Mouse (Mus musculus): ENCODE results near the gene Capn7. TPM values are rescaled to one million over a fixed set of nuclear protein-coding genes. Genes with fewer than 3 reads are reported as not detected.

Gene Capn7
- polyA plus RNA-seq (2016; fragmentation: Nextera tagmentation; extraction: Ambion mirVana) = 46.8 and 47.5 TPM in 2 replicates

DNA sequence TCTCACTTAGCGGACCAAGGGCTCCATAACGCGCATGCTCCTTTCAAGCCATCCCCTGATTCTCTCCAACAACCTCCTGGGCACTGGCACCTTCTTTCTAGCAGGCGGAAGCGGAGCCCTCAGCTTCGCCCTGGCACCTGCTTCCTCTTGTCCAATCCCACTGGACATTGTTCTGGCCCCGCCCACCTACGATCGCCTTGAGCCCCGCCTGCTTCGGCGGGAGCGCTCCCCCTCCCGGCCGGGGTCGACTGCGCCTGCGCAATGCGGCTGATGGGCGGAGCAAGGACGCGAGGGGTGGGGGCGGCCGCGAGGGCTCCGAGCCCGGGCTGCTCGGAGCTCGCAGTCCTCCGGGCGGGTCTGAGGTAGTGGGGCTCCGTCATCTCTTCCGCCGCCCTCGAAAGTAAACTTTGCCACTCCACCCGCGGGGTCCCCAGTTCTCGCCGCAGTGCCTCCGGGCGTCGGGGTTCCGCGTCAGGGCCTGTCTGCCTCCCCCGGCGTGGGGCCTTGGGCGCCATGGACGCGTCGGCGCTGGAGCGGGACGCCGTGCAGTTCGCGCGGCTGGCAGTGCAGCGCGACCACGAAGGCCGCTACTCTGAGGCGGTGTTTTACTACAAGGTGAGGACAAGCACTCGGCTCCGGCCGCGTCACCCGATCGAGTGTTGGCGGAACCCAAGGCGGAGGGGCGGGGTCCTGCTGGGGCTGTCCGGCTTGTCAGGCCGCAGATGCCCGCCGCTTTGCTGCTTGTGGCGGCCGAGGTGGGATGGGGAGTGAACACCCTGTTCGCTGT lies at the start of gene Capn7:
Gene Capn7, plus strand, starts transcription at position 270 of the 787 bp plus-strand sequence.
- Histone ChIP-seq H3K9me3 (no peaks in the 10 kb centered on the region), H3K27me3 (no peaks in the 10 kb centered on the region), H3K4me1 (peaks cover 21% of the 10 kb centered on the region), H3K4me2 (peak within 1 kb of the TSS; percentile 66), H3K27ac (peak within 1 kb of the TSS; percentile 94), H3K9ac (peak within 1 kb of the TSS; percentile 93), H3K4me3 (replicated peaks) (peak within 1 kb of the TSS; percentile 79), H3K36me3 (replicated peaks) (peaks cover 7% of the 10 kb centered on the region; the same call in 1 of the 2 replicates)
- WGBS = under 1% methylated on average over 78 of the region's 78 CpGs
- ATAC-seq (ENCODE audit: low FRiP score) = peak; percentile 99

DNA sequence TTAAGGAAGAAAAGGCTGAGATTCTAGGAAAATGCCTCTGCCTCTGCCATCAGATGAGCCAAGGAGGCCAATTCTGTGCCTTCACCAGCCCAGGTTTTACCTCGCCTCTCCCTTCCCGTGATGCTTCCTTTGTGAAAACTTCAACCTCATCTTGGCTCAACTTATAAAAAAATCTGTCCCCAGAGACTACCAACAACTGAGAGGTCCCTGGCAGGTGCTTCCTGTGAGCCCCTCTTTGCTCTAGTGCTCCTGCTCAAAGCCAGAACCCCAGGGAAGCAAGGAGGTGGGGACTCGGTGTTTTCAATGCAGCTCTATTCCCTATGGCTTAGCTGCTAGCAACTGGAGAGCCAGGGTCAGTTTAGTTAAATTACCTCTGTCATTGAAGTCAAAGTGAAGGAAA lies 23.2 kb upstream of the Capn7 start:
- Histone ChIP-seq H3K4me1 (no peaks in the 10 kb centered on the region), H3K27me3 (no peaks in the 10 kb centered on the region; the same call in 1 of the 2 replicates), H3K4me3 (replicated peaks) (no peak overlapping the region), H3K36me3 (replicated peaks) (no peaks in the 10 kb centered on the region), H3K27ac (no peak overlapping the region), H3K4me2 (no peak overlapping the region), H3K9me3 (no peaks in the 10 kb centered on the region), H3K9ac (no peak overlapping the region)
- 36% methylated on average over 3 of the region's 3 CpGs for WGBS
- ATAC-seq (ENCODE audit: low FRiP score) = no peak

DNA sequence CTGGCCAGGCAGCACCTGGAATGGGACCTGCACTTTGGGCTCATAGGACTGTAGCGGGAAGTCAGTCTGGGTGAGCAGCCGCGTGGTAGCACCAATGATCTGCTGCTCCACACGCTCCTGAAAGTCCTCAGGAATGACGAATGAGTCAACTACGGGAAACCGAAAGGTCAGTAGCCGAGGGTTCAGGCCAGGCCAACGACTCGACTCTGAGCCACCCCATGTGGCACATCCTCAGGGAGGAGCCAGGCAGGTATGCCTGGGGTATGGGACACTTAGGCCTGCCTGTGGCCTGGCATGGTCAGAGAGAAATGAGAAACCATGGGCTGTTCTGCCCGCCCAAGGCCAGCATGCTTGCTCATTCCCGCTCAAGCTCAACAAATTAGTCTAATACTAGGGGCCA lies 19.8 kb upstream of the Capn7 start:
- no peak overlapping the region for H3K4me3 ChIP-seq (replicated peaks)
- H3K27me3 ChIP-seq = no peaks in the 10 kb centered on the region
- no peaks in the 10 kb centered on the region for H3K36me3 ChIP-seq (replicated peaks)
- no peak overlapping the region for H3K27ac ChIP-seq
- no peaks in the 10 kb centered on the region for H3K9me3 ChIP-seq
- no peaks in the 10 kb centered on the region for H3K4me1 ChIP-seq
- no peak overlapping the region for H3K4me2 ChIP-seq
- WGBS = 86% methylated on average over 12 of the region's 12 CpGs
- ATAC-seq (ENCODE audit: low FRiP score) = no peak
- no peak overlapping the region for H3K9ac ChIP-seq

DNA sequence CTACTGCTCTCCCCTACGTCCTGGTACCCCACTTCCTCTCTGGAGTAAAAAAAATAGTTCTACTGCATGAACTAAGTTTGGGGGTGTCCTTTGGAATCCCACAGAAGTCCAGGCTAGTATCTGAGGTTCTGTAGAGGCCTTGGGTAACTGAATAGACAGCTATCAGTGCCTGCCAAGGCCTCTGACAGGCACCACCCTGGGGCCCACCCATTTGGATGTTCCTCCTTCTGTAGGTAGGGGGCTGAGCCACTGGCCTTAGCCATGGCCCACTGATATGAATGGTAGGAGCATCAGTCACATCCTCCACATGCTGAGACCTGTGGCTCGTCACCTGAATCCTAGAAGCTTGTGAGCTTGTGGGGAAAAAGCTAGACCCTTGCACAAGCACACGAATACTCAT lies 18.7 kb upstream of the Capn7 start:
- no peak for ATAC-seq (ENCODE audit: low FRiP score)

DNA sequence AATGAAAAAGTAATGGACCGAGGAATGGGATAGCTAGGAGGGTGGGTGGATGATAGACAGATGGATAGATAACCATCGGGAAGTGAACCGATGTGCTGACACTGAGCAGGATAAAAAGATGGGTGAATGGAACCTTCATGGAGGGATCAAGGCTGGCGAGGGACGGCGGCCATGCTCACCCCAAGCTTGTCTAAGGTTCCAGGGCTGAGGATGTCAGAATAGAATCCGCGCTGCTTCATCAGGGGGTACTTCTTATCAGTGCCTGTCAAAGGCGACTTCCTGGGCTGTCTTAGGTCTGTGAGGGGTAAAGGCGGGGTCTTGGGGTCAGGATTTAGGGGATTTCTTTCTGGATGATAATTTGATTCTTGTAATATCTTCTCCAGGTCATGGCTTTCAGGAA lies 16.9 kb upstream of the Capn7 start:
- no peak overlapping the region for H3K27ac ChIP-seq
- peaks cover 9% of the 10 kb centered on the region for H3K4me1 ChIP-seq
- no peak for ATAC-seq (ENCODE audit: low FRiP score)
- no peak overlapping the region for H3K9ac ChIP-seq
- H3K36me3 ChIP-seq (replicated peaks) = no peaks in the 10 kb centered on the region
- 90% methylated on average over 10 of the region's 10 CpGs for WGBS
- H3K4me3 ChIP-seq (replicated peaks) = no peak overlapping the region
- no peaks in the 10 kb centered on the region for H3K9me3 ChIP-seq
- no peaks in the 10 kb centered on the region for H3K27me3 ChIP-seq
- H3K4me2 ChIP-seq = no peak overlapping the region

More for the DNA sequence above, 18.7 kb upstream of the Capn7 start:
- Histone ChIP-seq H3K27me3 (no peaks in the 10 kb centered on the region), H3K9me3 (no peaks in the 10 kb centered on the region), H3K4me3 (replicated peaks) (no peak overlapping the region), H3K9ac (no peak overlapping the region), H3K4me1 (no peaks in the 10 kb centered on the region), H3K4me2 (no peak overlapping the region), H3K36me3 (replicated peaks) (no peaks in the 10 kb centered on the region), H3K27ac (no peak overlapping the region)
- 81% methylated on average over 3 of the region's 3 CpGs for WGBS

DNA sequence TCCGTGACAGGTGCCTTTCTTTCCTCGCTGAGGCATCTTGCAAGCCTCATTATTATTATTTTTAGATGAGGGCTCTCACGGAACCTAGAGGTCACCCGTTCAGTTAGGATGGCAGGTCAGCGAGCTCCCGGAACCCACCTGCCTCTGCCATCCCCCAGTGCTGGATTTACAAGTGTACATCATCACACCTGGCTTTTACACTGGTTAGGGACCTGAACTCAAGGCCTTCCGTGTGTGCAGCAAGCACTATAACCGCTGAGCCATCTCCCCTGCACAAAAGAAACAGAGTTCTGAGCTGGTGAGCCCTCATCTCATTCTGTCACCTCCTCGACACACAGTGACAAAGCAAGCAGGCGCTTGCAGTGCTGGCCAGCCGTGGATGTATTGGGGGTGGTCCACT lies 15.3 kb upstream of the Capn7 start:
- Histone ChIP-seq H3K4me1 (peaks cover 9% of the 10 kb centered on the region), H3K4me2 (no peak overlapping the region), H3K27ac (no peak overlapping the region), H3K9ac (no peak overlapping the region), H3K9me3 (no peaks in the 10 kb centered on the region), H3K36me3 (replicated peaks) (no peaks in the 10 kb centered on the region), H3K4me3 (replicated peaks) (no peak overlapping the region), H3K27me3 (no peaks in the 10 kb centered on the region)
- ATAC-seq (ENCODE audit: low FRiP score) = no peak
- WGBS = 88% methylated on average over 11 of the region's 11 CpGs

DNA sequence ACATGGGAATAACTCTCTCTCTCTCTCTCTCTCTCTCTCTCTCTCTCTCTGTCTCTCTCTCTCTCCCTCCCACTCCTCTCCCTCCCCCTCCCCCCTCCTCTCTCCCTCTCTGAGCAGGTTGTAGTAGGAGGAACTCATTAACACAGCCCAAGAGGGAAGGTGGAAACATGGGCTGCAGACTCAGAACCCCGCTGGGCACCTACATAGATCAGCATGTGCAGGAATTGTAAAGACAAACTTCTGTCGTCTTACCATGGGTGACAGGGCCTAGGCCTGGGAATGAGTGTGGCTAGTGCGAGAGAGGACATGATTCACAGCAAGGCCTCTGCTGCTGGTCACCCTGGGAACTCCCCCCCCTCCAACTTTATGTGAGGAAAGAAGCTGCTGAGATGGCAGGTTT lies 14.2 kb upstream of the Capn7 start:
- Histone ChIP-seq H3K4me1 (peaks cover 9% of the 10 kb centered on the region), H3K27ac (no peak overlapping the region), H3K4me2 (no peak overlapping the region), H3K9ac (no peak overlapping the region), H3K36me3 (replicated peaks) (no peaks in the 10 kb centered on the region), H3K9me3 (no peaks in the 10 kb centered on the region), H3K4me3 (replicated peaks) (no peak overlapping the region), H3K27me3 (0 out of 2 replicates have a peak, but pooled peaks cover 8% of the 10 kb centered on the region)
- 80% methylated on average over 3 of the region's 3 CpGs for WGBS
- ATAC-seq (ENCODE audit: low FRiP score) = no peak

DNA sequence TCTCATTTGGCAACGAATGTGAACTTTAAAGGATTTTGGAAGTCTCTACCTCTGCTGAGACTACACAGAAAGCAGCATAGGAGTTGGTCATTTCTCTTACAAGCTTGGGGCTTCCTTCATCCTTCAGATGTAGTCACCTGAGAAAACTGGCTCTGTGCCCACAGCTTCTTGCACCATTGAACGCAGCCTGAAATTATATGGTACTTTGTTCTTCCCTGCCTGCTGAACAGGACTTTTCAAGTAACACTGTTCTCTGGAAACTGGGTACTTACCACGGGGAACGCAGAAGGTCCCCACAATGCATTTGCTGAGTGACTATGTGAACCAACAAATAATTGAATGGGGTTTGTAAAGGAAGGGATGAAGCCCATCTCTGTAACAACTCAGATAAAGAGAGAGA lies 13.2 kb upstream of the Capn7 start:
- Histone ChIP-seq H3K4me1 (peaks cover 9% of the 10 kb centered on the region), H3K4me2 (peak overlapping the region; percentile 49), H3K9ac (no peak overlapping the region), H3K36me3 (replicated peaks) (no peaks in the 10 kb centered on the region), H3K27ac (no peak overlapping the region), H3K4me3 (replicated peaks) (peak overlapping the region; percentile 29), H3K27me3 (0 out of 2 replicates have a peak, but pooled peaks cover 9% of the 10 kb centered on the region), H3K9me3 (no peaks in the 10 kb centered on the region)
- 80% methylated on average over 4 of the region's 4 CpGs for WGBS
- ATAC-seq (ENCODE audit: low FRiP score) = no peak

DNA sequence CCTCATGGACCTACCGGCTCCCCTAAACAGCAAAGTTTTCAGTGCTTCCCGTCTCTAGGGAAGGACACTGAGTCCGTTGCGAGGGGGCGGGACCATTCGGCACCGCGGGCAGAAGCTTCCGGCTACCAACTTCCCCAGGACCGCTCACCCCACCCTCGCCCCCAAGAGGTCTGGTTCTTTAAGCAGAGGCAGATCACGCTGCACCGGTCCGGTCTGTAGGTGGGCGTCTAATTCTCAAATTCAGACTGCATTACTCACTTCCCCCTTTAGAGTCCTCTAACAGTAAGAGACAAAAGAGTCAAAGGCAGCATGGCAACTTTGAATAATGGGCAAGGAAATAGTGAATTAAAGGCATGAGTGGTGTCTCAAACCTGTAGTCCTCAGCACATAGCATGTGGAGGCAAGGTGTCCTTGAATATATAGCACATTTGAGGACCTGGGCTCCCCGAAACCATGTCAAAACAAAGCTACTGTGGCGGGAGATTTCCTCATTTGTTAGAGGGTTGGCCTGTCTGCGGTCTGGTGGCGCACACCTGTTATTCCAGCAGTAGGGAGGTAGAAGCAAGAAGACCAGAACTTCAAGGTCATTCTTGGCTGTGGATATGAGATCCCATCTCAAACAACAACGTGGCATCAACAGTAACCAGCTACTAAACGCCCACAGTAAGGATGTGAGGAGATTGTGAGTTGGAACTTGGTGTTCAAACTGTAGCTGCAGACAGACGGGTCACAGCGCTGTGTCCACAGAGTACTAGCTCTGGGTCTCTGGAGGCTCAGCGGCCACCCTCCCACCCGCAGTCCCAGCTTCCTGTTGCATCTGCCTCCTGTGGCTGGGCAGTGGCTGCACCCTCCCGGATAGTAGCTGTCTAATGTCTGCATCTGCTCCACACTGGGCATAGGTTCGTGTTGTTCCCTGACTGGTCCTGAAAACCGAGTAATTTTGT lies 12.3 kb upstream of the Capn7 start, which contains the start of gene Dnah1:
Gene Dnah1, minus strand, starts transcription at position 48 of the 944 bp plus-strand sequence.
- Histone ChIP-seq H3K27me3 (0 out of 2 replicates have a peak, but pooled peaks cover 9% of the 10 kb centered on the region), H3K36me3 (replicated peaks) (no peaks in the 10 kb centered on the region), H3K9me3 (no peaks in the 10 kb centered on the region), H3K4me3 (replicated peaks) (peak within 1 kb of the TSS; percentile 29), H3K4me1 (peaks cover 9% of the 10 kb centered on the region), H3K9ac (peak within 1 kb of the TSS; percentile 33; the same call in 1 of the 2 replicates), H3K4me2 (peak within 1 kb of the TSS; percentile 49), H3K27ac (no peak within 1 kb of the TSS)
- WGBS = 30% methylated on average over 28 of the region's 28 CpGs
- no peak for ATAC-seq (ENCODE audit: low FRiP score)

DNA sequence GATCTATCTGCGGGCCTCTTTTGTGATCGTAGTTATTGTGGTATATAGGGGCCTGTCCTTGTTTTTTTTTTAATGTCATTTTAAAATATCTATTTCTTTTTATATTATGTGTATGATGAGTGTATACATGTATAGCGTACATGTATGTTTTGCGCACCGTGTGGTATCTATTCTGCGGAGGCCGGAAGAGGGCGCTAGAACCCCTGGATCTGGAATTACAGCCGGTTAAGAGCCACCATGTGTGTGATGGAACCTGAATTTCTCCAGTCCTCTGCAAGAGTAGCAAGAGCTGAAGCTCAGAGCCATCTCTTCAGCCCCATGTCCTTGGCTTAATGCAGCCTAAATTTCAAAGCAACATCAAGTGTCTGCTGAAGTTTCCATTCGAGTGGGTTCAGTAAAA lies 11.6 kb upstream of the Capn7 start:
- 72% methylated on average over 10 of the region's 10 CpGs for WGBS
- Histone ChIP-seq H3K9me3 (no peaks in the 10 kb centered on the region), H3K4me2 (no peak overlapping the region), H3K4me1 (peaks cover 9% of the 10 kb centered on the region), H3K27ac (no peak overlapping the region), H3K4me3 (replicated peaks) (no peak overlapping the region), H3K36me3 (replicated peaks) (no peaks in the 10 kb centered on the region), H3K27me3 (0 out of 2 replicates have a peak, but pooled peaks cover 12% of the 10 kb centered on the region), H3K9ac (no peak overlapping the region)
- ATAC-seq (ENCODE audit: low FRiP score) = no peak

DNA sequence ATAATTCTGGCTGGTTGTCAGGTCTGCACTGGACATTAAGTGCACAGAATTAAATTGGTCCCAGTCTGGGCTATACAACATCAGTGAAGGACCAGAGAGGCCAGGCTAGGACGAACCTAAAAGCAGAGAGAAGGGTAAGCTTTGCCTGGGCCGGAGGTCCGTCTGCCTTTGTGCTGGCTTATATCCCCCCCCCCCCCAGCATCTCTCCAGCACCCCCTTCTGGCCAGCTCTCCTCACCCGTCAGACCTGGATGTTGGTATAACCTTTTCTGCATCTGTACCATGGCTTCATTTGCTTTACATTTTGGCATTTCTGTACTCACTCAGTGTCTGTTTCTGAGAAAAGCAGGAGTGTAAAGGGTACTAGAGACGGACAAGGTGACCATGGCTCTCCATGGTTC lies 10.9 kb upstream of the Capn7 start:
- no peak overlapping the region for H3K27ac ChIP-seq
- ATAC-seq (ENCODE audit: low FRiP score) = no peak
- H3K4me2 ChIP-seq = no peak overlapping the region
- WGBS = 53% methylated on average over 5 of the region's 5 CpGs
- peaks cover 9% of the 10 kb centered on the region for H3K4me1 ChIP-seq
- H3K4me3 ChIP-seq (replicated peaks) = no peak overlapping the region
- peaks cover 13% of the 10 kb centered on the region; the same call in 1 of the 2 replicates for H3K27me3 ChIP-seq
- H3K9ac ChIP-seq = no peak overlapping the region
- H3K36me3 ChIP-seq (replicated peaks) = no peaks in the 10 kb centered on the region
- H3K9me3 ChIP-seq = no peaks in the 10 kb centered on the region

DNA sequence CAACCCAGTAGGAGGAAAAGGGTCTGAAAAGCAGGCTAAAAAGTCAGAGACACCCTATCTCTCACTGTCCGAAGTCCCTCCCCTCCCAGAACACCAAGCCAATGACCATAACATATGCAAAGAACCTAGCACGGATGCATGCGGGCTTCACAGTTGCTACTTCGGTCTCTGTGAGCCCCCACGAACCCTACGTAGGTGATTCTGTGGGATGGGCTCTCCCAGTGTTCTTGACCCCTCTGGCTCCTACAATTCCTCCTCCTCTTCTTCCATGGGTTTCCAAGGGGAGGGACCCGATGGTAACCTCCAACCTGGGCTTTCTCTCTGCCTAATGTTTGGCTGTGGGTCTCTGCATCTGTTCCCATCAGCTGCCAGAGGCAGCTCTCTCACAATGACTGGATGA lies 9.7 kb upstream of the Capn7 start:
- 79% methylated on average over 7 of the region's 7 CpGs for WGBS
- H3K9me3 ChIP-seq = no peaks in the 10 kb centered on the region
- peaks cover 20% of the 10 kb centered on the region for H3K27me3 ChIP-seq
- no peak for ATAC-seq (ENCODE audit: low FRiP score)
- H3K36me3 ChIP-seq (replicated peaks) = no peaks in the 10 kb centered on the region
- H3K27ac ChIP-seq = no peak overlapping the region
- H3K4me3 ChIP-seq (replicated peaks) = no peak overlapping the region
- H3K4me2 ChIP-seq = no peak overlapping the region
- H3K4me1 ChIP-seq = peaks cover 9% of the 10 kb centered on the region
- no peak overlapping the region for H3K9ac ChIP-seq

All from forebrain, embryonic 12.5 days (tissue).